Mouse (Mus musculus) c-Kit-positive CD71-negative TER-119-negative erythroid progenitor cells, embryonic 14.5 days (primary cell): ENCODE data around the gene Dnase1.
"Not testable (repeated sequence)": the region's sequence is repeated elsewhere in the genome, so short reads cannot be mapped to it uniquely, and the experiment has no call there.

Source experiments
- DNase-seq: peaks from one replicate; pipeline ENCODE4 v3.0.0-alpha.2; 2013; ENCODE audit warnings: low read depth

The Dnase1 gene

DNA sequence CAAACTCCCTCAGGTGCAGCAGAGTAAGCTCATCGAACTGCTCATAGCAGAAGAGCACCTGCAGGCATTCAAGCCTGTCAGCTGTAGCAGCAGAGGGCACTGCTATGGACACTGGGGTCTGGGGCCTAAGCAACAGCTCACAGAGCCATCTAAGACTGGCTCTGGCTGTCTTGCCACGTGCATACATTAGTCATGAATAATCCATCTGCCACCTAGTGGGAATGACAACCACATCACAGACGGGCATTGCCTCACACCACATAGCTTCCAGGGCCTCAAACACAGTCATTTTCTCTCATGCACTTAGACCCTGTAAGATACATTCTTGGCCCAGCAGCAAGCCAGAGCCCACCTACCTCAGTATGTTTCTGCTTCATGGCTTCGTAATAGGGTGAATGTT, 8.8 kb downstream of the Dnase1 start:
- no peak for DNase-seq

GRCm38 (mm10) chr16:4052601-4053000, 15.9 kb downstream of the Dnase1 start:
- no peak for DNase-seq

DNA sequence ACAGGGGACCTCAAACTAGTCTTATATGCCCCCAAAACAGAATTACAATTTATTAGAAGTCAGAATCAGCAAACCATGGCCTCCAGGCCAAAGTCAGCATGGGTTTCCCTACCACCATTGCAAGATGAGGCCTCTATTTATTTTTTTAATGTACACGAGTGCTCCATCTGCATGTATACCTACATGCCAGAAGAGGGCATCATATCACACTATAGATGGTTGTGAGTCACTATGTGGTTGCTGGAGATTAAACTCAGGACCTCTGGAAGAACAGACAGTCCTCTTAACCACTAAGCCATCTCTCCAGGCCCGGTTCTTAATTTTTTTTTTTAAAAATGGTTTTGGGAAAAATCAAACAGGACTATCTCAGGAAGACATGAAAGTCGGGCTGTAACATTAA, 17.1 kb downstream of the Dnase1 start:
- no peak for DNase-seq

- no peak for DNase-seq
Measured at GRCm38 (mm10) chr16:4064945-4065344, 28.2 kb downstream of the Dnase1 start.

- peak; percentile 24 for DNase-seq
Measured at GRCm38 (mm10) chr16:4068588-4068987, 31.8 kb downstream of the Dnase1 start.

GRCm38 (mm10) chr16:4074297-4074696, 37.6 kb downstream of the Dnase1 start:
- no peak for DNase-seq

DNA sequence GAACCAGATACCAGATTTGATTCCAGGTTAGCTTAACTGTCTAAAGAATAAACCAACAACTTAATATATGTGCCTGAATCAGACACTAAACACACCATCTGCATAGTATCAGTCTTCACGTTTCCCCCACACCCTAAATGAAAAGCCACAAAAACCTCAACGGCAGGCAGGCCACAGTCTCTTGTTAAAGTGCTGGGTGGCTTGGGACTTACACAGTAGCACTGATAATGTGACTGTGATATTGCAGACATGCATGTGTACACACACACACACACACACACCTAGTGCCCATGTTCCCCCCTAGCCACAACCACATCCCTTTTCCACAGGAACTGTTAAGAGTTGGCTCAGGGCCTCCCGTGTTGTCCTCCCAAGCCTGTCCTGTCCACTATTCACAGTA, 38.1 kb downstream of the Dnase1 start:
- DNase-seq = peak; percentile 45

DNA sequence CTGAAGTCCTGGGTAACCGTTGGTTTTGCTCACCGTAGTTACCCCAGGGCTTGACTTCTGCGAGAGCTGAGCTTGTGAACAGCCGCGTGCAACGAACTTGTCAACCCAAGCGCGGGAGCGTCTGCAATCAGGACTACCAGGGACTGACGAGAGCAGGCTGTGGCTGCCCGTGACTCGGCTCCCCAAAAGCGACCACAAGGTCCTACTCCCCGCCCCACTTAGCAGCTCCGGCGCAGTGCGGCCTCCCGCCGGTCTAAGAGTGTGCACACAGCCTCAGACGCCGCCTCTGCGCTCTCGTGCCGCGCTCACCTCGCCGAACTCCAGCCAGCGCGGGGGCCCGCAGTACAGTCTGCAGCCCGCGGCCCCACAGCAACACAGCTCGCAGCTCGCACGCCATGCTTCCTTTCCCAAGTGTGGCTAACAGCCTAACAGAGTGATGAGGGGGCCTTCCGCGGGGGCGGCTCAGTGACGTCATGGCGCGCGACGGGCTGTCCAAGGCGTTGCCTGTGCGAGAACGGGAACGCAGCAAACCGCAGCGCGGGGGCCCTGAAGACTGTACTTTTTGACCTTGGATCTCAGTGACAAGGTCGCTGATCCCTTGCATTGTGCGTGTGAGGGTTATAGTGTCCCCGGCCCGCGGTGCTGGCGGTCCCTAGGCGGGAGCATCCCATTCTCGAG, 40.8 kb downstream of the Dnase1 start, which contains the start of gene Trap1:
Gene Trap1 (minus strand): TSS at position 444 of the 678 bp plus-strand sequence.
- DNase-seq = peak; percentile 80

- DNase-seq = not testable (repeated sequence)
Measured at GRCm38 (mm10) chr16:4078302-4078701, 41.6 kb downstream of the Dnase1 start.

GRCm38 (mm10) chr16:4079656-4080055, 42.9 kb downstream of the Dnase1 start:
- no peak for DNase-seq

DNA sequence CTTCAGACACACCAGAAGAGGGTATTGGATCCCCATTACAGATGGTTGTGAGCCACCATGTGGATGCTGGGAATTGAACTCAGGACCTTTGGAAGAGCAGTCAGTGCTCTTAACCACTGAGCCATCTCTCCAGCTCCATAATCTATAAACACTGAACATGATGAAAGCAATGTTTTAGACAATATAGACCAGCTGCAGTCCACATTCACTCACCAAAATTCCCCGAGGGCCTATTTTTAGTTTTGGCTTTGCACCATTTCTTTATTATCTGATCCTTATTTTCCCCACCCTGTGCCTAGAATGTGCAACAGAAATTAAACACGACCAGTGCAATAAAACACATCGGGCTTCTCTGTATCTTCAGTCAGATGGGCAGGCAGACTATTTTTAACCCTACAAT, 43.7 kb downstream of the Dnase1 start:
- DNase-seq = not testable (repeated sequence)

- no peak for DNase-seq
Measured at GRCm38 (mm10) chr16:4085051-4085450, 48.3 kb downstream of the Dnase1 start.

- no peak for DNase-seq
Measured at GRCm38 (mm10) chr16:4085851-4086387, 49.2 kb downstream of the Dnase1 start.

DNA sequence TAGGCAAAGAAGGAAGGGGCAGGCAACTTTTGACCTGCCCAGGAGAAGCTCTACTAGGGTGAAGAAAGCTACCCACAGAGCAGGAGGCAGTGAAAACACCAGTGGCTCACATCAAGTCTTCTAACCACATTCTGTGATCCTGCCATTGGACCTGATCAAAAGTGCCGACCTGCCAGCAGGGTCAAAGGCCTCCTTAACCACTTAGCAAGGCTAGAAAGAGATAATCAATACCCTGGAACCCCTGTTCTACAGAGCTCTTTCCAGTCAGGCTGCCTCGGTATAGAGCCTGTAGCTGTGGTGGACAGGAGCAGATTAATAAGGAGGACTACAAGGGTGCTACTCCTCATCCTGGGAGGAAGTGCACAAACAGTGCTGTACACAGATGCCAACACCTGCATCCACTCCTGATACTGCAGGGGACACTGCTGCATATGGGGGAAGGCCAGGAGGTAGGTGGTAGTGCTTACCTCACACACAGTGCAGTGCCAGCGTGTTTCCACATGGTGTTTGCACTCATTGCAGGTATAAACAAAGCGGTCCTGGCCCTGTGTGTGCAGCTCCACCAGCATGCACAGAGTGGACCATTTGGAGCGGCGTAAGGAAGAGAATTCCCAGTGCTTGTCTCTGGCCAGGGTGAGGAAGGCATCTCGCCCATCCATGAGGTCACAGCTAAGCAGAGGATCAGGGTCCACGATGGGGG, 50.6 kb downstream of the Dnase1 start:
- no peak for DNase-seq
